Mouse (Mus musculus) limb, embryonic 15.5 days (tissue): ENCODE results near the gene Epha4. TPM values are rescaled to one million over a fixed set of nuclear protein-coding genes. Genes with fewer than 3 reads are reported as not detected.

ENCODE experiments used
- ATAC-seq: fragments of 200-750 bp; cut with Nextera tagmentation; 2 replicates; pipeline ENCODE4 v1.8.0; 2017; ENCODE audit warnings: low read depth, moderate TSS enrichment; ENCODE audit not compliant: insufficient number of reproducible peaks, low FRiP score, low TSS enrichment
- H3K27ac ChIP-seq: fragments of 300-500 bp; sonication (generic); 2 replicates; pipeline ENCODE4 v1.5.1; 2015; ENCODE audit warnings: moderate library complexity, mild to moderate bottlenecking, inconsistent platforms
- H3K27me3 ChIP-seq: fragments of 300-500 bp; sonication (generic); 2 replicates; pipeline ENCODE4 v1.6.1; 2015; ENCODE audit warnings: inconsistent platforms
- H3K36me3 ChIP-seq: fragments of 300-500 bp; sonication (generic); 2 replicates; pipeline ENCODE4 v1.6.1; 2015; ENCODE audit warnings: inconsistent platforms
- H3K4me1 ChIP-seq: fragments of 300-500 bp; sonication (generic); 2 replicates; pipeline ENCODE4 v1.6.1; 2015; ENCODE audit warnings: inconsistent platforms
- H3K4me2 ChIP-seq: fragments of 300-500 bp; sonication (generic); 2 replicates; pipeline ENCODE4 v1.6.1; 2015; ENCODE audit warnings: mild to moderate bottlenecking, inconsistent platforms
- H3K4me3 ChIP-seq: fragments of 300-500 bp; sonication (generic); 2 replicates; pipeline ENCODE4 v1.5.1; 2015; ENCODE audit warnings: mild to moderate bottlenecking, inconsistent platforms
- H3K9ac ChIP-seq: fragments of 300-500 bp; sonication (generic); 2 replicates; pipeline ENCODE4 v1.6.1; 2015; ENCODE audit warnings: inconsistent platforms
- H3K9me3 ChIP-seq: fragments of 300-500 bp; sonication (generic); 2 replicates; pipeline ENCODE4 v1.6.1; 2016; ENCODE audit warnings: inconsistent platforms
- WGBS: fragments of 180-500 bp; shearing (Covaris S2); methylation state at CpG from one replicate; pipeline ENCODE4 v1.1.7; 2015; 5-methylcytosine and 5-hydroxymethylcytosine counted together
- polyA plus RNA-seq: library from polyadenylated mRNA; unstranded; fragments of >200 nt; fragmentation: Nextera tagmentation; extraction: Ambion mirVana; gene quantifications from 2 replicates; pipeline ENCODE4 v1.2.1, GENCODE M21; 2015

Gene Epha4
- polyA plus RNA-seq, 1 experiment from 2014 or later: 39.0 TPM

DNA sequence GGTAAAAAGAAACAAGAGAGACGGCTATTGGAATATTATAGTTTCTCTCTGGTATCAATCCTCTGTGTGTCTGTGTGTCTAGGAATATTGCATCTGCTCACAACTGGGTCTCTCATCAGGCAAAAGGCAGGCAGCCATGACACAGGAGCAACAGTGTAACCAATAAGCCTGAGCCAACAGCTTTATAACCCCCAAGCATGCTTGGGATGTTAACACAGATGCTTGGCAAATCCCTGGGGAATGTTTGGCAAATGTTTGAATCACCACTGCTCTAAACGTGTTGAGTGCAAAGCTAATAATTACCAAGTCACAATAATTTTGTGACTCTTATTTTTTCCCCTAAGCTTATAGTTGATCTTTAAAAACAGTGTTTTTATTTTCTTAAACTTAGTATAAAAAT is 8.5 kb upstream of the Epha4 start:
- Histone ChIP-seq H3K4me2 (no peak overlapping the region), H3K36me3 (no peaks in the 10 kb centered on the region), H3K4me1 (no peaks in the 10 kb centered on the region), H3K27me3 (peaks cover 12% of the 10 kb centered on the region; the same call in 1 of the 2 replicates), H3K27ac (no peak overlapping the region), H3K9me3 (no peaks in the 10 kb centered on the region), H3K9ac (no peak overlapping the region), H3K4me3 (no peak overlapping the region)
- 44% methylated on average over 2 of the region's 2 CpGs for WGBS
- no peak for ATAC-seq

DNA sequence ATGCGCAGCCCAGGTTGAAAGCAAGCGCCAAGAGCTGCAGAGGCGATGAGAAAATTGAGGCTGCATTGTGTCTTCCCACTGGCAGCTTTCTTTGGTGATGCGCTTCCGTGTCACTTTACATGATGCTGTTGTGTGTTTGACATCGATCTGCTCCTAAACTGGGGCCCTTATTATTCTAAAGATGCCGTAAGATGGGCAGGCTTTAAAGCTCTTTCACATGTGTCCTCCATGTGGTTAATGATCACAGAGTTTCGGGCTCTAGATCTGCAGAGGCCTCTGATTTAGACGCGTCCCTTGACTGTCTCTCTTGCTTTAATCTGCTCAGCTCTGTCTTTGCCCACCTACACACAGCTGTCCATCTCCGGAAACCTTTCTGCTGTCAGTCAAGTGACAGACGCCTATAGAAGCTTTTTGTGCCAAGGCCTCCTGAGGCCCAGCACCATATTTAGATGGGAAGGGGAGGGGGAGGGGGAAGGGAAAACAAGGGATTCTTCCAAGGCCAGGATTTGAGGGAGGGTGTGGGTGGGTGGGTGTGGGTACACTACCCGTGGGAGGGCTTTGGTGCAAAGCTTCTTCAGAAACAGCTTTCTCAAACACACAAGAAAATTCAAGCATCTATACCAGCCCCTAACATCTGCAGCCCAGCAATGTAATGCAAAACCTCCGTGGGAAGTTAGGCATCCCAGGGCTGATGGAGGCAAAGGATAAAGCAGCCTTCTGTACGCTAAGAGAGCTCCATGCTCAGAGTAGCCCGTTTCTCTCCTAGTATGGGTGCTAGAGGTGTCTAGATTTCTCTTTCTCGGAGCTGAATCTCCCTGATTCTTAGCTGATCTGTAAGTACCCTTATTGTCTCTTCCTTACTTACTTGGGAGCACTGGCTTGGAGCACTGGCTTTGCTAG is 7.0 kb upstream of the Epha4 start:
- H3K9ac ChIP-seq: no peak overlapping the region
- H3K27me3 ChIP-seq: peaks cover 20% of the 10 kb centered on the region
- no peaks in the 10 kb centered on the region for H3K9me3 ChIP-seq
- no peak for ATAC-seq
- H3K4me3 ChIP-seq: no peak overlapping the region
- H3K36me3 ChIP-seq: no peaks in the 10 kb centered on the region
- no peaks in the 10 kb centered on the region; the same call in 1 of the 2 replicates for H3K4me1 ChIP-seq
- no peak overlapping the region for H3K4me2 ChIP-seq
- no peak overlapping the region for H3K27ac ChIP-seq
- WGBS: 26% methylated on average over 17 of the region's 17 CpGs

DNA sequence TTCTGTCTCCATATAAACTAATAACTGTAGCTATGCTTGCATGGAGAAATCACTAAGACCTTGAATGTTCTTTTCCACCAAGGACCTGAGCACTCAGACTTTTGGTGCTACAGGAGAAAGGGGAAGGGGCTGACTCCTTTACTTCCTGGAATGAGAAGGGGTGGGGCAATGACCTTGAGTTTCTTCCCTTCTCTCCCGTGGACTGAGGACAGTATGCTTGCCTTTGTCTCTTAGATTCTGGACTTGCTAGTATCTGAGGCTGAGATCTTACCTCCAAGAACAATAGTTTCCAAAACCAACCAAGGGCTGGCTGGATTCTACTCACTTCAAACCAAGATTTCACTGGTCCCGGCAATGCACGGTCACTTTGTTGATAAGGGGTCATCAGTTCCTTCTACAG is 3.8 kb upstream of the Epha4 start:
- 84% methylated on average over 3 of the region's 3 CpGs for WGBS
- Histone ChIP-seq H3K27me3 (peaks cover 20% of the 10 kb centered on the region), H3K9ac (no peak overlapping the region), H3K36me3 (no peaks in the 10 kb centered on the region), H3K4me3 (no peak overlapping the region), H3K4me2 (no peak overlapping the region), H3K4me1 (peaks cover 12% of the 10 kb centered on the region), H3K9me3 (no peaks in the 10 kb centered on the region), H3K27ac (no peak overlapping the region)
- no peak for ATAC-seq

DNA sequence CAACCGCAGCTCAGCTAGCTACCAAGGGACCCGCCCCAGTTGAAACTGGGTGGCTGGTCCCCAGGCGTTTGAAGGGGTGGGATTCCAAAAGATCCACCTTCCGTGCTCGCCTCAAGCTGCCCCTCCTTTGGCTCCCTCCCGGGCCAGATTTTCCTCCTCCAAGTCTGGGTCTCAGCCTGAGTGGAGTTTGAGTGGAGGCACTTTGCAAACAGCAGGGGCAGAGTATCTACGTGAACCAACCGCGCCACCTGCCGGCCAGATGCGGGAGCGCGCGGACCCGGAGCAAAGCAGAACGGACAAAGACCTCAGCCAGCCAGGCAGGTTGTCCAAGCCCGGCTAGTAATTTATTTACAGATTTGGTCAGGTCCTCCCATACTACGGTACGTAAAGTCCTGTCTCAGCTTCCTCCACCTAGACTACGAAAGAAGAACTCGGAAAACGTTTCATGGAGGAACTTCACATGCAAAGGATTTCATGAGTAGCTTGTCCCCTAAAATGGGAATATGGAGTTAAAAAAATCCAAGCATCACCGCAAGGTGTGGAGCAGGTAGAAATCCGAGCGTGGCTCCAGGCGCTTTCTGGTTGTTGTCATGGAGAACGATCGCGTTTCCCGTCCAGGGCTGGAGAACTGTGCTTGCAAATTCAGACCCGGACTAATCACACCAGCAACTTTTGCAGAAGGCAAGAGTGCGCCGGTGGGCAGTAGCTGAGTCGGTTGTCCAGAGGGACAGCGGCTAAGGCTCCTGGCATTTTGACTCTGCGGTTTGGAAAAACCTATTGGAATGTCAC is 1.5 kb upstream of the Epha4 start:
- H3K4me1 ChIP-seq: peaks cover 22% of the 10 kb centered on the region
- WGBS: 1% methylated on average over 36 of the region's 36 CpGs
- H3K4me3 ChIP-seq: peak overlapping the region; percentile 65
- no peaks in the 10 kb centered on the region for H3K9me3 ChIP-seq
- peak overlapping the region; percentile 47 for H3K9ac ChIP-seq
- ATAC-seq: no peak; the same call in 1 of the 2 replicates
- H3K36me3 ChIP-seq: no peaks in the 10 kb centered on the region
- peak overlapping the region; percentile 94 for H3K4me2 ChIP-seq
- H3K27me3 ChIP-seq: peaks cover 20% of the 10 kb centered on the region
- peak overlapping the region; percentile 75 for H3K27ac ChIP-seq

DNA sequence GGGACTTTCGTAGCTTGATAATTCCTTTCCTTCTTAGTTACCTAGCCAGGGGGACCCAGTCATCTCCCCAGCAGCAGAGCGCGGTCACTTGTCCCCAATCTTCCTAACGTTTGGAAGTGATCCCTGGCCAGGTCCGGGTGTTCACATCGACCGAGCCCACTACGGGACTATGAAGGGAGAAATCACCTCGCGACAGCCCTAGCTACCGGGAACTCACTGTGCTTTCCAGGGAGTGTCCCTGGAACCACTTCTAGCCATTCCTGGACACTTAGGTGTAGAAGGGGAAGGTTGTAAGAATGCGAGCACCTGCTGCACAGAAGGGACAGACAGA is 728 bp upstream of the Epha4 start:
- Histone ChIP-seq H3K27ac (peak overlapping the region; percentile 75), H3K9ac (peak overlapping the region; percentile 47), H3K27me3 (peaks cover 20% of the 10 kb centered on the region), H3K4me2 (peak overlapping the region; percentile 94), H3K36me3 (no peaks in the 10 kb centered on the region), H3K4me1 (peaks cover 30% of the 10 kb centered on the region), H3K9me3 (no peaks in the 10 kb centered on the region), H3K4me3 (peak overlapping the region; percentile 65)
- ATAC-seq: no peak
- WGBS: under 1% methylated on average over 12 of the region's 12 CpGs

DNA sequence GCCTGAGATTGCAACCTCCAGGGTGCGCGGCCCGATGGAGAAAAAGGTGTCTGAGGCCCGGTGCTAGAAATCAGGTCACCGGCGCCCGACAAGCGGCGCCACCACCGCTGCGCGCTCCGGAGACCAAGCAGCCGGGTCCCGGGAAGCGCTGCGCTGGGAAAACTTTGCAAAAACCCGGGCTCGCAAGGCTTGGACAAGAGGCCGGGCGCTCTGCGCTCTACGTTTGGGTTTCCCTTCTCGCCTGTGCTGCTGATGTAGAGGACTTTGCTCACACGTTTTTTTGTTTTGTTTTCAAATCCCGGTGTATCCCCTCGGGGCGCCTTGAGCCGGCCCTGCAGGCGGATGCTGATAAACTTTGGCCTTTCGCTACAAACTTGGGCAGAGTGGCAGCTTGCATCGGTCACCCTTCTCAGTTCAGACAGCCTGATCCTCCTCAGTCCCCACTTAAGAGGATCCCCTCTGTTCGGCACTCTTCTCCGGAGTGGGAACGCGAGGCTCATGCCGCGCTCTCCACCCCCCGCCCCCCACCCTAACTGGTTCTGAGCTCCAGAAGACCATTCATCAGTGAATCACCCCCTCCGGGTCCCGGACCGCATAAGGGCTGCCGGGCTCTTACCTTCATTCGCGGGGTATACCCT is 444 bp downstream of the Epha4 start:
- Histone ChIP-seq H3K9ac (peak overlapping the region; percentile 51), H3K36me3 (0 out of 2 replicates have a peak, but pooled peaks cover 3% of the 10 kb centered on the region), H3K27ac (peak overlapping the region; percentile 75), H3K27me3 (peaks cover 15% of the 10 kb centered on the region), H3K9me3 (no peaks in the 10 kb centered on the region), H3K4me1 (peaks cover 31% of the 10 kb centered on the region), H3K4me3 (peak overlapping the region; percentile 65), H3K4me2 (peak overlapping the region; percentile 94)
- peak; percentile 35 for ATAC-seq
- under 1% methylated on average over 45 of the region's 45 CpGs for WGBS

DNA sequence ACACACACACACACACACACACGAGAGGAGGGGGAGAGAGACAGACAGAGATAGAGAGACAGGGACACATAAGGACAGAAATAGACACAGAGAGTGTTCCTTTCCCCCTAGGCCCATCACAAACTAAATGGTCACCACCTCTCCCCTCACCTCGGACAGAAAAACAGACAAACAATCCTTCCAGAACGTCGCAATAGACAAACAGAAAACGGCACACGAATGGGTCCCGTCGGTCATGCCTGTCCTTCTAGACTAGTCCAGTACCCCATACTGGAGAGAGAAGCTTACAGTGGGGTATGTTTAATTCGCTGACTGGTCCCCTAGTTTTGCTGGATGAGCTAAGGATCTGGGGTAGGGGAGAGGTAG is 946 bp downstream of the Epha4 start:
- peak overlapping the region; percentile 75 for H3K27ac ChIP-seq
- H3K9me3 ChIP-seq: no peaks in the 10 kb centered on the region
- peaks cover 31% of the 10 kb centered on the region for H3K4me1 ChIP-seq
- H3K4me2 ChIP-seq: peak overlapping the region; percentile 94
- no peak for ATAC-seq
- 0 out of 2 replicates have a peak, but pooled peaks cover 5% of the 10 kb centered on the region for H3K36me3 ChIP-seq
- H3K4me3 ChIP-seq: peak overlapping the region; percentile 65
- H3K9ac ChIP-seq: peak overlapping the region; percentile 51
- under 1% methylated on average over 9 of the region's 9 CpGs for WGBS
- peaks cover 13% of the 10 kb centered on the region for H3K27me3 ChIP-seq

DNA sequence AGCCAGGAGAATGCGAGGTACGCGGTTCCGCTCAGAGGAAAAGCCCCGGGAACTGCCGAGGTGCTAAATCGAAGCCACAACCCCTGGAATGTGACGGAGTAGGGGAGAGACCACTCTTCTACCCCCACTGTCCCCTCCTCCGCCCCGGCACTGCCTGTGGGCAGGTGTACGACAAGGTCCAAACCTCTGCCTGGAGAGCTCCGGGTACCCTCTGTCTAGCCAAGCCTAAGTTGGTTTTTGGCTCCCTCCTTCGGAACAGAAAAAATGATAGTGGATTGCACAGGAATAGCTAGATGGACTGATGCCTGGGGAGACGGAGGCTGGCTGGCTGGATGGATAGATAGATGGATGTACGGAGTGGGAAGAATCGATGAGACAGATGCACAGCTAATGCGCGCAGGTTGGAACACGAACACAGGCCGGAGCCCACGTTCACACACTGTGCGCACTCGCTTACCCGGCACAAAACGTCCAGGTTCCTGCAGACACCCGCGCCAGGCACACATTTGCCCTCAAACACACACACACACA is 1.4 kb downstream of the Epha4 start:
- no peak for ATAC-seq
- Histone ChIP-seq H3K9me3 (no peaks in the 10 kb centered on the region), H3K27ac (peak overlapping the region; percentile 75), H3K4me3 (peak overlapping the region; percentile 65), H3K4me2 (peak overlapping the region; percentile 94), H3K36me3 (0 out of 2 replicates have a peak, but pooled peaks cover 9% of the 10 kb centered on the region), H3K27me3 (peaks cover 9% of the 10 kb centered on the region; the same call in 1 of the 2 replicates), H3K4me1 (peaks cover 31% of the 10 kb centered on the region), H3K9ac (peak overlapping the region; percentile 51)
- under 1% methylated on average over 27 of the region's 27 CpGs for WGBS

DNA sequence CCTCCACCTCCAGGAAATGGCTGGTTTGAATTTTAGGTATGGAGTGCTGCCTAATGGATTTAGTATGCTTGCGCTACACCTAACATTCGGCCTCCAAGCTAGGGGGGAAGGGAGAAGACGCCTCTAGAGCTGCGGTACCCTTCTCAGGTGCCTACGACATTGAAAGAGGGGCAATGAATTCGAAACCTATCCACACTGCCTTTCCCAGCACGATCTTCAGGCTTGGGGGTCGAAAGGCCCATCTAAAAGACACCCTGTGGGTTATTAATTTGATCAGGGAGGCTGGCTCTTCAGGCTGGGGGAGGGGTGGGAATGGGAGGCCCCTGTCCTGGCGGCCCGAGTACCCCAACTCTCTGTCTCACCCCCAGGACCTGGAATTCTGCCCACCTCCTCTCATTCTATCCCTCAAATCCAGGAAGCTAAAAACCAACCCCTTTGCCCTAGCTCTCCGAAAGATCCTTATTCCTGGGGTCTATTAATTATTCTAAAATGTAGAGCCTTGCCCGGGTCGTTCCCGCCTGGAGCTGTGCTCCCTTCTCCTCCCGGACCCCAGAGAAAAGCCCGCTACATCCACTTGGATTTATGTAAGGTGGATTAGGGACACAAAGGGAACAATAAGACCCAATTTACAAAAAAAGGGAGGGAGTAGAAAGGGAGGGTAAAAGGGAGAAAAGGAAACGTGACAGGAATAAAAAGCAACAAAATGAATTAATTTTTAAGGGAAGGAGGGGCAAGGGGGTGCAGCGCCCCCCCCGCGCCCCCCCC is 2.3 kb downstream of the Epha4 start:
- H3K4me3 ChIP-seq: peak overlapping the region; percentile 65
- WGBS: 6% methylated on average over 20 of the region's 20 CpGs
- peaks cover 4% of the 10 kb centered on the region; the same call in 1 of the 2 replicates for H3K27me3 ChIP-seq
- H3K4me2 ChIP-seq: peak overlapping the region; percentile 94
- 0 out of 2 replicates have a peak, but pooled peaks cover 11% of the 10 kb centered on the region for H3K36me3 ChIP-seq
- peaks cover 31% of the 10 kb centered on the region for H3K4me1 ChIP-seq
- peak overlapping the region; percentile 43; the same call in 1 of the 2 replicates for H3K27ac ChIP-seq
- peak overlapping the region; percentile 35 for H3K9ac ChIP-seq
- ATAC-seq: no peak
- no peaks in the 10 kb centered on the region for H3K9me3 ChIP-seq

DNA sequence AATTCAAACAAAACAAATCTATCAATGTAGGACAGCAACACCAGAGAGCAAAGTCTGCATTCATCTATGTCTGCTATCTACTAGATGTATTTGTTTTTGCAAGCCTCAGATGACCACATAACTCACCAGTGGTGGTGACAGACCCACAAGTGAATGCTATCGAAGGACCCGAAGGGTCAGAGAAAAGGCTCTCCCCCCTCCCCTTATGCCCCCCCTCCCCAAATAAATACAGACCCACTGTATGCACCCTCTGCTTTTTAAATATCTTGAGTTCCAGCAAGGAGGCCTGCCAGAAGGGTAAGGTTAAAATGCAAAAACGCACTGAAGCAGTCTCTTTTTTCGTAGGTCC is 2.9 kb downstream of the Epha4 start:
- H3K4me1 ChIP-seq: peaks cover 35% of the 10 kb centered on the region
- WGBS: 24% methylated on average over 4 of the region's 4 CpGs
- no peaks in the 10 kb centered on the region for H3K9me3 ChIP-seq
- ATAC-seq: no peak
- H3K4me2 ChIP-seq: peak overlapping the region; percentile 94
- H3K4me3 ChIP-seq: peak overlapping the region; percentile 65
- 0 out of 2 replicates have a peak, but pooled peaks cover 11% of the 10 kb centered on the region for H3K36me3 ChIP-seq
- H3K9ac ChIP-seq: peak overlapping the region; percentile 18; the same call in 1 of the 2 replicates
- H3K27me3 ChIP-seq: no peaks in the 10 kb centered on the region
- no peak overlapping the region for H3K27ac ChIP-seq
